Mouse (Mus musculus) layer of hippocampus, postnatal 10 days (tissue): ENCODE measurements around the gene Colgalt1. TPM values are rescaled to one million over a fixed set of nuclear protein-coding genes. Genes with fewer than 3 reads are reported as not detected.

Experiments
- DNase-seq, 2 experiments: peaks; one replicate each; pipeline ENCODE4 v3.0.0; 2021; ENCODE audit warnings: low spot score in 2 of 2
- long read RNA-seq: library from polyadenylated mRNA; stranded (forward); transcript quantifications from one replicate; pipeline ENCODE4 v2.0.0, GENCODE M21; 2023
- total RNA-seq, 2 experiments: library from RNA; stranded (reverse); gene quantifications; 2 replicates each; pipeline ENCODE4 v1.2.3; 2021

Colgalt1 gene
- 10 to 100 TPM; 65.8 to 77.0 TPM for total RNA-seq
- long read RNA-seq, transcript Colgalt1-201 (12 exons, 3,207 nt): major isoform, 37 of 72 reads
- long read RNA-seq, partial matches to known transcripts: 7 of 72 reads
- long read RNA-seq, other reads (novel, unspliced or antisense): 28 of 72 reads

DNA sequence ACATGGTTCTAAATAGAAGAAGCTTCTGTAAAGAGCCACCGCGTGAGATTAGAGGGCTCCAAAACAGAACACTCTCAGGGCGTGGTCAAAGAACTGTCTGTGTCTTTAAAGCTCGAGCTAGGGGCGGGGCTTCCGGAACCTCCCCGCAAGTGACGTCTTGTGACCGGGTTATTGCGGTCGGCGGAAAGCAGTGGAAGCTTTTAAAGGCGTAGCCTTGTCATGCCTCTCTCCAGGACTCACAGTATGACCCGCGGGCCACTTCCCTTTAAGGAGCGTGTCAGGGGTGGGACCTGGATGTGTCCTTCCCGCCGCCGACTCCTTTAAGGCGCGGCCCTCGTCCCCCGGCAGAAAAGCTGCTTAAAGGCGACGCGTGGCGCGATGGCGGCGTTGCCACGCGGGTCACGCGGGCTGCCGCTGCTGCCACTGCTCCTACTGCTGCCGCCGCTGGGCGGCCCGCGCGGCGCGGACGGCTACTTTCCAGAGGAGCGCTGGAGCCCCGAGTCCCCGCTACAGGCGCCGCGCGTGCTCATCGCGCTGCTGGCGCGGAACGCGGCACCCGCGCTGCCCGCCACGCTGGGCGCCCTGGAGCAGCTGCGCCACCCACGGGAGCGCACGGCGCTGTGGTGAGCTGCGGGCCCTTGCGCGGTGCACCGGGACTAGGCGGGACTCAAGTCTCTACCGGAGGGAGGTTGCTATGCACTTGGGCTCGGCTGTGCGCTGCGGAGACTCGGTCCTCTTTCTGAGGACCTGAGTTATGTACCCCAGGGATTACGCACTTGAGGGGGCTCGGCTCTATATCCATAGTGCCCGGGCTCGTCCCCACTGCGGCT lies at the start of gene Colgalt1:
Gene Colgalt1 (plus strand): TSS at position 177 of the 830 bp plus-strand sequence.
- peak; percentile 94 to 96 for DNase-seq

DNA sequence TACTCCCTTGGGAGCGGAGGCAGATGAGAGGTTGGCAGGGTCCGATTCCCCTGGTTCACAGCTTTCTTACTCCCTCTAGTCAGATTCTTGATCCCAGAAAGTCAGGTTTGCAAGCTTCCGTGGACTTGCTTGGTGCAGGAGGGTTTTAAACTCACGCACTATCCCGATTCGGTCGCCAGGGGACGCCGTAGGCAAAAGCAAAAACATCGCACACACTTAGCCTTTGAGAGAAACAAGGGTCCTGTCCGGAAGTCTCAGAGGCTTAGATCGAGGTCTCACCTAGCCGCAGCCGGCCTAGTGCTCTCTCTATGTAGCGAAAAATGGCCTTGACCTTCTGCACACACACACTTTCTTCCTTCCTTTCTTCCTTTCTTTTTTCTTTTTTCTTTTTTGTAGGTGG lies 49.4 kb upstream of the Colgalt1 start:
- peak; percentile 69 to 75 for DNase-seq

DNA sequence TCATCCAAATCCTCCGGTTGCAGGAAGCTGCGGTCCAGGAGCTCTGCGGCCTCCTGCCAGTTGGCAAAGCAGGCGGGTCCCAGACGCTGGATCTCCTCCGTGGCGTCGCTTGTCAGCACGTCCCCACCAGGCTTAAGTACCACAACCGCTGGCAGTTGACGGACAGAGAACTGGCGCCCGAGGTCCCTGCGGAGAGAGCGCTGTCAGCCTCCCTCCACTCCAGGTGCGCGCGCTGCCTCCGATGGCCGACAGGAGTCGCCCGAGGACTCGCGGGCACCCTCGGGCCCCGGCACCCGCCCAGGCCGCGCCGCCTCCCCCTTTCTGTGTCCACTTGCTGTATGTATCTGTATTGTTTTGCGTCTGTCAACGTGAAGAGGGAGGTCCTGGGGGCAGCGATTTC lies 48.0 kb upstream of the Colgalt1 start:
- peak; percentile 80 to 84 for DNase-seq

DNA sequence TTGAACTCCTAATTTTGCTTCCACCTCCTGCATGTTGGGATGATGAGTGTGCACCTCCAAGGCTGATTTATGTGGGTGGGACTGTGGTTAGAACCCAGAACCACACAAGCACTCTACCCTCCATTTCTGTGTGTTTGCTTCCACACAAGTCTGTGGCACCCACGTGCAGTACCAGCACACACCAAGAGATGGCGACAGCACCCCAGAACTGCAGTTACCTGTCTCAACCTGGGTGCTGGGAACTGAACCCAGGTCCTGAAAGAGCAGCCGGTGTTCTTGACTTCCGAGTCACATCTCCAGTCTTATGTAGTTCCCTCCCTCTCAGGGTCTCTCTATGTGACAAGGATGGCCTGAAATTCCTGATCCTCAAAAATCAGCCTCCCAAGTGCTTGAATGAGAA lies 46.8 kb upstream of the Colgalt1 start:
- no peak for DNase-seq

DNA sequence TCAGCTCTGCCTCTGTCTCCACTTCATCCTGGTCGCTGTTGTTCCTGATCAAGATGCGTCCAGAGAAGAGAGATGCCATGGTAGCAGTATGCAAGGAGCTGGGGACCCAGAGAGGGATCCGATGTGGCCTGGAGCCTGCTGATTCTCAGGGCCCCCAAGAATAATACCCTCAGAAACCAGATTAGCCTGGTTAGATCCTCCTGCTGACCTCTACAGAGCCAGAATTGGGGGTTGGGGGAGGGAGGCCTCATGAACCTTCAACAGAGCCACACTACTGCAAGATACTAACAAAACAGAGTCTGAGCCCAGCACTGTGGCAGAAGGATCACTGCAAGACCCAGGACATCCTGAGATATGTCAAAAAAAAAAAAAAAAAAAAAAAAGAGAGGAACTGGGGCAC lies 44.3 kb upstream of the Colgalt1 start, which contains the start of gene Nxnl1:
Gene Nxnl1 (minus strand): TSS at position 101 of the 400 bp plus-strand sequence.
- DNase-seq: no peak

DNA sequence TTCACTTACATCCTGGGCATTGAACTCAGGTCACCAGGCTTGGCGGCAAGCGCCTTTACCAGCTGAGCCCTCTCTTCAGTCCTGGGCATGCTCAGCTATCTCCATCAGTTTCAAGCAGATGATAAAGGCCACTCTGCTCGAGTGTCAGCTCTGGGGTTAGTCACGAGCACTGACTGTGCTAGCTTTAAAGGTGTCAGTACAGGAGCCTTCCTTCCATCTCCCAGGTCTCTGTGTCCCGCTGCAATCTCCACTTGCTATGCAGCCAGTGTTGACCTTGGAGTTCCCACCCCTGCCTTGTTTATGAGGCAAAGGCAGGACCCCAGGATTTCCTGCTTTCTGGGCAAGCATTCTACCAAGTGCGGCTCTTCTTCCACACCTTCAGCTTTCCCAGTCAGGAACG lies 43.2 kb upstream of the Colgalt1 start:
- no peak for DNase-seq

DNA sequence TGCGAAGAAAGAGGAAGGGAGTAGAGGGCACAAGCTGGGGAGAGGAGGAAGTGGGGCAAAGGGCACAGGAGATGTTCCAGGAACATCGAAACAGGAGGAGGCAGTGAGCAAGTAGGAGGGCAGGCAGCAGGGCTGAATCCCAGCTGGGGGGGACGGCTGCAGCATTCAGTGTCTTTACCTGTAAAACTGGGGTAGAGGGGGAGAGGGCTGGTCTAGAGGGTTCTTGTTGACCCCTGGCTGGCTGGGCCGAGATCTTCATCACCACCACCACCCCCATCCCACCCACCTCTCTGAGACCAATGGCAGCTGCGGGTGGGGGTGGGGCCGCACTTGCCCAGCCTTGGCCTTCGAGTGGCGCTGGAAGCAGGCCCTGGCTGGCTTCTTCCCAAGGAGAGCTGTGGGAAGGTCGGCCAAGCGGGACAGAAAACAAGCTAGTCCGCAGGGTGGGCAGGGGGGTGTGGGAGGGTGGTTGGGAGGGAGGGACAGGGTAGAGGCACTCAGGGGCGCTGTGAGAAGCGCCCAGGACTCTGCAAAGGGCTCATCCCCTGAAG lies 42.3 kb upstream of the Colgalt1 start, which contains the start of gene Slc27a1:
Gene Slc27a1 (plus strand): TSS at position 496 of the 551 bp plus-strand sequence.
- peak; percentile 77 to 87 for DNase-seq

DNA sequence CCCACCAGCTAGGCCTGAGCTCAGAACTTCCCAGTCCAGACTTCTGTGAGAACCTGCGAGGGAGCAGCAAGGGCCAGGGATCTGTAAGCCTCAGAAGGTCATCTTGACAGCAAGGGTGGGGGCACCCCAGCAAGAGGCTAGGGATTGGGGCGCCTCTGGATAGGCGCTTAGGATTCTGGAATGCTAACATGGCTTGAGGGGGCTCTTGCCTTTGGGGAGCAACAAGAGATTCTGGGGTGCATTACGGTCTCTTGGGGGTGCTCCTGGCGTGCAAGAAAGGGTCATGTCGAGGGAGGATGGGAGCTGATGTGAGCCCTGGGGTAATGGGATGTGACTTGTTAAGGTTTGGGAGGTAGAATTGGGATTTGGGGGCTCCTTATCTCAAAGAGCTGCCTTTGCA lies 41.9 kb upstream of the Colgalt1 start:
- DNase-seq: peak in 1 of 2 experiments; percentile 52

DNA sequence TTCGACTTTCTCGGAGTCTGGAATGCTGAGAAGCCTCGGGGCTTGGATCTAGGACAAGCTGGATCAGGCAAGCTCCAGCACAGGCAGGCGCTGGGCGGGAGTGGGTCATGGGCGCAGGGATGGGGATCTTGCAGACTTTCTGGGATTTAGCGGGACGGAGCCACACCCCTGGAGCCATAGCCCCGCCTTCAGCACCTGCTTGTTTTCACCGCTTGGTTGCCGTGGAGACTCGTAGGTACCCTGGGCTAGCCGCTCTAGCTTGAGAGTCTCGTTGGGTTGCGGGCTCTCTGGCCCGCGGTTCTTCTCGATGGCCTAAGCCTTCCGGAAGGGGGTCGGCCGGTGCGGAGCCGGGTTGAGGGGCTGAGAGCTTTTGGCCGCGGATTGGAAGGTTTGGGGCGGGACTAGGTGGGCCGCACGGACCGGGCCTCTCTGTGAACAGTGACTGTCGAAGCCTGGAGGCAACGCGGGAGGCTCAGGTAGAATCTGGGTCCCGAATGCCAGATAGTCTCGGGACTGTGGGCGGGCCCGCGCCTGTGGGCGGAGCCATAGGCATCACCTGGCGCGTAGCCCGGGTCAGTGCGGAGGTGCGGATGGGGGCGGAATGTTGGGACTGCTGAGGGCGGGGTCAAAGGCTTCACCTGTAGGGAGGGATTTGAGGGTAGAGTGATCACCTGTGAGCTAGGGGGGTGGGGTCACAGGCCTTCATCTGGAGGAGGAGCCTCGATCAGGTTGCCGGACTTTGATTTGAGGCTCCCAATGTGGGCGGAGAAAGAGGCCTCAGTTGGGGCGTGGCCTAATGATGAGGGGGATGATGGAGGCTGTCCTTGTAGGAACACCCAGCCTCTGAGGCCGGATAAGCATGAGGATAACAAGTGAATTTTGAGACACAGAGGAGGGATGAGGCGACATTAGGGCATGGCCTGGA lies 41.2 kb upstream of the Colgalt1 start:
- peak; percentile 89 to 90 for DNase-seq

DNA sequence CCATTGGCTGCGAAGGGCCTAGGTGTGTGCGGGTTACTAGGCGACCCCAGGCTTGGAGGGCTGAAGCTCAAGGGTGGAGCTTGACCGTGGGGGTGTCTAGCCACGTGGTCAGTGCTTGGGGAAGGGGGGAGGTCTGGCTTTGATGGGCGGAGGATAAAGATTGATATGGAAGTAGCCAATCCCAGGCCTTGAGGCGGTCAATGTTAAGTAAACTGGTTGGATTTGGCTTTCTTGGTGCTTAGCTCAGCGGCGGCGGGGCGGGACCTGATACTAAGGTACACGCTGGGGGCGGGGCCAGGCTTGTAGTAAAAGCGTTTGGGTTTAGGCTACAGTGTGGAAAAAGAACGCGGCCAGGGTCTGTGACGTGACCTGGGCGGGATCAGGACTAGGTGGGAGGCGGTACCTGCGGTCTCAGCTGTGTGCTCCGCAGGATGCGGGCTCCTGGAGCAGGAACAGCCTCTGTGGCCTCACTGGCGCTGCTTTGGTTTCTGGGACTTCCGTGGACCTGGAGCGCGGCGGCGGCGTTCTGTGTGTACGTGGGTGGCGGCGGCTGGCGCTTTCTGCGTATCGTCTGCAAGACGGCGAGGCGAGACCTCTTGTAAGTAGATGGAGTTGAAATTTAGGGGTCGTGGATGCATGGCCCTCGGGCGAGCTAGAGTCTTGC lies 40.4 kb upstream of the Colgalt1 start:
- peak; percentile 90 to 95 for DNase-seq

DNA sequence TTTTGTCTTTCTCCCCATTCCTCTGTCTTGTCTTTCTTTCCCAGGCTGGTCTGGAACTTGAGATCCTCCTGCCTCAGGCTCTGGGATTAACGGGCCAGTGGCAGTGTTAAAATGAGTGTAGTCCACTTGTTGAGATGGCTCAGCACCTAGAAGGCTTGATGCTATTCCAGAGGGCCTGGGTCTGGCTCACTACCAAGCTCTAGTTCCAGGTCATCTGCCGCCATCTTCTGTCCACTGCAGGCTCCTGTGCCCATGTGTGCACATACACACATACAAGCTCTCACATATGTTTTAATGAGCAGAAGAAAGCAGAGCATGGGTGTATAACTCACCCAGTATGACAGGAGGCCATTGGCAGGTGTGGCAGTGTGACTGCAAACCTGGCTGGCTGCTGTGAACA lies 38.7 kb upstream of the Colgalt1 start:
- no peak for DNase-seq

DNA sequence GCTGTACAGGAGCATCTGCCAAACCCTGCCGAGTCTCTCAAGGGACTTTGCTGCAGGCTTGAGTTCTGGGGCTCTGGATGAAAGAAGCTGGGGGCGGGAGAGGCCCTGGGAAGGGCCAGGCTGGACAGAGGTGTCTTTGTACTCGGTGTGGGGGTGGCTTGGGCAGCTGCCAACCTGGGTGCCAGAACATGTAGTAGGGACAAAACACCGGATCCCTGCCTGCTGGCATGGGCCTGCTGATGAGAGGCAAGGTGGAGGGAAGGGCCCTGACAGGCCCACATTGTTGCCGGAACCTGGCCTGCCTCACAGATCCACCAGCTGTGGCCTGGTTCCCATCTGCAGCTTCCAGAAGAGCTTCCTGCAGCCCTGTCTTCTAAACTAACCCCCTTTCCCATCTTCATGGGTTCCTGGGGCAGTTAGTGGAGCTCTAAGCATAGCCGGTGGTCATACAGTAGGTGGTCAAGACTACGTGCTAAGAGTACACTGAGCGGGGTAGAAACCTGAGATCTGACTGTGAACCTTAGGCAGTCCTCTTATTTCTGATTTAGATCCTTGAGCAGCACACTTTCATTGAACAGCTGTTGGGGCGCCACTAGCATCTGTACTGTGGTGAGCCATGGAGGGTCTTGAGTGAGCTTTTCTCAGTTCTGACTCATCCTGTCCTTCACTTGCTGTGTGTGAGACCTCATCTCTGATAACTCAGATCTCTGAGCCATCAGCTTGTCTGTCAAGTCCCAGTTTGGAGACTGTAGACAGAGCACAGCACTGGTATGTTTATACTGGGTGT lies 37.8 kb upstream of the Colgalt1 start:
- DNase-seq: peak; percentile 87 to 91

DNA sequence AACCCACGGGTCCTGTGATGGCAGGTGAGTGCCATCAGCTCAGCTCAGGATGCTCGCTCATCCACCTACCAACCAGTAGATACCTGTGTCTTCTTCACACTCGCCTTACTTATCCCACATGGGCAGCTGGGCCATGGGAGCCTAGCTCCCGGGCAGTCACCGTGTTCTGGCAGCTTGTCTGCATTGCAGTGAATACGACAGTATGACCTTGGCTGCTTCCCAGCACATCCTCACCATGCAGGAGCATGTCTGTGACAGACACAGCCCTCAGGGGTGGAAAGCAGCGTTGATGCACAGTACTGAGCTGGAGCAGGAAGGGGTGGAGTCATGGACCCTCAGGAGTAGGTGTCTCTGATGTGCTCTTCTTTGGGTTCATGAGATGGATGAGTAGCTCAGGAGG lies 36.4 kb upstream of the Colgalt1 start:
- no peak for DNase-seq

DNA sequence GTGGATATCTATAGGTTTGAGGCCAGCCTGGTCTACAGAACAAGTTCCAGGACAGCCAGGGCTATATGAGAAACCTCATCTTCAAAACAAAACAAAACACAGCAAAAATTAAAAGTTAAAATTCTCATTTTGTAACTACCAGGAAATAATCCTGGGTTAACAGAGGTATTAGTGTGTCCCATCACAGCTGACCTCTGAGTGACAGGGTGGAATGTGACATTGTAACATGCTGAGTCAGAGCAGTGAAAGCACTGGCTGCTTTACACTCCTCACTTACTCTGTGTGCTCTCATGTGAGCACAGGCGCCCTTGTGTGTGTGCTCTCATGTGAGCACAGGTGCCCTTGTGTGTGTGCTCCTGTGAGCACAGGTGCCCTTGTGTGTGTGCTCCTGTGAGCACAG lies 35.8 kb upstream of the Colgalt1 start:
- no peak for DNase-seq

DNA sequence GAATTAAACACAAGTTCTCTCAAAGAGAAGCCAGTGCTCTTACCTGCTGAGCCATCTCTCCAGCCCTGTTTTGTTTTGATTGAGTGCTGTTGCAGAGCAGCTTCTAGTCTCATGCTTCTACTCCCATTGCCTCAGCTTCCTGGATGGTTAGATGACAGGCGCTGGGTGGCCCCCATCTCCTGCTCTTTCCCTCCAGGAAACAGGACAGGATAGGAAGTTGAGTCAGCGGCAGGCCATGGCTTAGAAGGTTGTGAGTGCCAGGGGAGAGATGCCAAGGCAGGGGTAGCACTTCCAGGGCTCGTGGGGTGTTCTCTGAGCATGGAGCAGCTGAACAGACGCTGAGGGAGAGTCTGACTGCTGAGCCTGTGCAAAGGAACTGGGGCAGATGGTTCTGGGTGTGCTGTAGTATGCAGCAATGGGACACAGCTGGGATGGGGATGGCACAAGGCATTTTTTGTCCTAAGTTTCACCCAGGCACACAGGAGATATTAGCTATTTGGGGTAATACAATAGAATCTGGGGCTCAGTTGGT lies 32.9 kb upstream of the Colgalt1 start:
- no peak for DNase-seq

DNA sequence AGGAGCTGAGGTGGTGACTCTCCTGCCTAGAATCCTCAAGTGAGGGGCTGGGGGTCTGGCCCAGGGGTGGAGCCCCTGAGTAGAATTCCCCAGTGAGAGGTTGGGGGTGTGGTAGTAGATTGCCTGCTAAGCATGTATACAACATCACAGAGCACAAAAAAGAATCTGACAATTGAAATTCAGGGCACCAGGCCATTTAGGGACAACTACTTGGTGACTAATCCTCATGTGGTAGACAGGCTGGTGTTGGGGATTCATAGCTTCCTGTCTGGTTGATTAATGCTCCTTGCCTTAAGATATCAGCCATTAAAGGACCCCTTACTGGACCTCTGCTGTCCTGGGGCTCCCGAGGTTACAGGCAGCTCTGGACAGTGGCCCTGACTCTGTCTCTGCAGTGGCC lies 31.8 kb upstream of the Colgalt1 start:
- DNase-seq: no peak

DNA sequence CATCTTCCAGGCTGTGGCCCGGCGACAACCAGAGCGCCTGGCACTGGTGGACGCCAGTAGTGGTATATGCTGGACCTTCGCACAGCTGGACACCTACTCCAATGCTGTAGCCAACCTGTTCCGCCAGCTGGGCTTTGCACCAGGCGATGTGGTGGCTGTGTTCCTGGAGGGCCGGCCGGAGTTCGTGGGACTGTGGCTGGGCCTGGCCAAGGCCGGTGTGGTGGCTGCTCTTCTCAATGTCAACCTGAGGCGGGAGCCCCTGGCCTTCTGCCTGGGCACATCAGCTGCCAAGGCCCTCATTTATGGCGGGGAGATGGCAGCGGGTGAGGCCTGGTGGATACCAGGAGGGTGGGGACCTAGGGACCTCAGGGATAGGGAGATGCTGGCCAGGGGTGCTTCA lies 31.3 kb upstream of the Colgalt1 start:
- peak in 1 of 2 experiments; percentile 47 for DNase-seq

DNA sequence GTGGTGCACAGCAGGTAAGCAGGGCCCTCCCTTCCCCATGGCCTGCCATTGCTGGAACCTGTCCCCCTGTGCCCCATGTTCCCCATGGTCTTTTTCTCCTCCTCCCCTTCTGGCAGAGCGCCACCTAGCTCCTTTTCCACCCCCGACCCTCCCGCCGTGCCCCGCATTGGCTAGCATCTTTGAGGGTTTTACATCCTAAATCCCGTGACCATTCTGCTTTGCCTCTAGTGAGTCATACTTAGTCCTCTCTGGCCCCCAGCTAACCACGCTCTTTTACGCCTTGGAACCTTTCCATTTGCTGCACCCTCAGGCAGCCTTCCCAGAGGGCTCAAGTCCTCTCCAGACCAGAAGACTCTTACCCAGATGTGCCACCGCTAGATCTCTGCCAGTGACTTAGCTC lies 30.6 kb upstream of the Colgalt1 start:
- no peak for DNase-seq

DNA sequence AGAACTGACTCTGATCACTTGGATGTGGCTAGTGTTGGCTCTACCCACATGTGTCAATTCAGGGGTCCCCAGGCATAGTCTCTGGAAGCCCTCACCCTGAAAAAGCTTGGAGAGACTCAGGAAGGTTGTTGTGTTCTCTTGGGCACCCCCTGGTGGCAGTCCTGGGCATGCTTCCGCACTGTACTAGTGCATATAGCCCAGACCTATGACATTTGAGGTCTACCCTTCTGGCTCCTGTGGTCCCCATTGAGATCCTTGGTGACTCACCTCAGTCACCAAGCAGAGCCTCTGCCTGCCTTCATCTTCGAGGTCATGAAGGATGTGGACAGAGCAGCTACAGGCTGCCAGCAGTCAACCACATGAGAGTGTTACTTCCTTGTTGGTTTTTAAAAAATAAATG lies 23.9 kb upstream of the Colgalt1 start:
- peak; percentile 67 to 73 for DNase-seq

DNA sequence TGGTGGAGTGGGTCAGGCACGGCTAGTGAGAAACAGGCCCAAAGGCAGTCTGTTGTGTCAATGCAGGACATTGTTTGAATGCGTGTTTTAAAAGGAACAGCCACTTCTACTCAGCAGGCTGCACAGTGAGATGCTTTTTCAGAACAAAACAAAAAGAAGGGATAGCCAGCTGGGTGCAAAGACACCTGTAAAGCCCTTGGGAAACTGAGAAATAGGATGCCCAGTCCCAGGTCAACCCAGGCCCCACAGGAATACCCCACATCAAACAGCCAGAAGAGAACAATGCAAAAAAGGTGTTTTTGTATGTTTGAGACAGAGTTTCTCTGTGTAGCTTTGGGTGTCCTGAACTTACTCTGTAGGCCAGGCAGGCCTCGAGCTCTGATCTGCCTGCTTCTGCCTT lies 22.0 kb upstream of the Colgalt1 start:
- no peak for DNase-seq
